Mouse (Mus musculus) midbrain, embryonic 10.5 days (tissue): Measurements from ENCODE around the gene Ces1h. TPM values are rescaled to one million over a fixed set of nuclear protein-coding genes. Genes with fewer than 3 reads are reported as not detected.
"Not testable (repeated sequence)": the region's sequence is repeated elsewhere in the genome, so short reads cannot be mapped to it uniquely, and the experiment has no call there.

Experiments
- DNase-seq: peaks from one replicate; pipeline ENCODE4 v3.0.0-alpha.2; 2017; ENCODE audit warnings: low spot score
- H3K27ac ChIP-seq: fragments of 300-500 bp; sonication (generic); replicated peaks from 2 replicates; pipeline ENCODE4 v1.5.1; 2016; ENCODE audit warnings: mild to moderate bottlenecking
- H3K27me3 ChIP-seq: fragments of 300-500 bp; sonication (generic); 2 replicates; pipeline ENCODE4 v1.6.1; 2016; ENCODE audit warnings: low read depth, mild to moderate bottlenecking; ENCODE audit not compliant: poor library complexity, severe bottlenecking
- H3K36me3 ChIP-seq: fragments of 300-500 bp; sonication (generic); 2 replicates; pipeline ENCODE4 v1.6.1; 2016; ENCODE audit warnings: mild to moderate bottlenecking, moderate library complexity
- H3K4me1 ChIP-seq: fragments of 300-500 bp; sonication (generic); 2 replicates; pipeline ENCODE4 v1.6.1; 2016
- H3K4me3 ChIP-seq: fragments of 300-500 bp; sonication (generic); 2 replicates; pipeline ENCODE4 v1.5.1; 2016; ENCODE audit warnings: mild to moderate bottlenecking, moderate library complexity
- H3K9me3 ChIP-seq: fragments of 300-500 bp; sonication (generic); replicated peaks from 2 replicates; pipeline ENCODE4 v1.6.1; 2016; ENCODE audit warnings: mild to moderate bottlenecking
- WGBS: fragments of 180-500 bp; shearing (Covaris S2); methylation state at CpG from one replicate; pipeline ENCODE4 v1.1.7; 2016; 5-methylcytosine and 5-hydroxymethylcytosine counted together
- polyA plus RNA-seq: library from polyadenylated mRNA; unstranded; fragments of >200 nt; fragmentation: Nextera tagmentation; extraction: Ambion mirVana; gene quantifications from 2 replicates; pipeline ENCODE4 v1.2.1, GENCODE M21; 2016

The Ces1h gene
- polyA plus RNA-seq: not detected in 2 replicates

- WGBS: 86% methylated on average over 4 of the region's 4 CpGs
- H3K27ac ChIP-seq: no peak within 1 kb of the TSS
These were observed at the start of gene Ces1h for GRCm38 (mm10) chr8:93379625-93380024. Gene Ces1h (minus strand): TSS chr8:93379725.

GRCm38 (mm10) chr8:93427195-93427594, 47.7 kb upstream of the Ces1h start:
- Histone ChIP-seq H3K36me3 (no peaks in the 10 kb centered on the region), H3K27ac (no peak overlapping the region), H3K27me3 (no peaks in the 10 kb centered on the region), H3K9me3 (no peaks in the 10 kb centered on the region), H3K4me3 (no peak overlapping the region), H3K4me1 (no peaks in the 10 kb centered on the region; the same call in 1 of the 2 replicates)
- WGBS: 89% methylated on average over 16 of the region's 16 CpGs
- DNase-seq: no peak

More at GRCm38 (mm10) chr8:93379625-93380024, at the start of gene Ces1h:
- no peaks in the 10 kb centered on the region for H3K36me3 ChIP-seq
- H3K9me3 ChIP-seq: no peaks in the 10 kb centered on the region
- no peaks in the 10 kb centered on the region for H3K27me3 ChIP-seq
- H3K4me3 ChIP-seq: no peak within 1 kb of the TSS
- DNase-seq: no peak
- H3K4me1 ChIP-seq: no peaks in the 10 kb centered on the region

GRCm38 (mm10) chr8:93415387-93415786, 35.9 kb upstream of the Ces1h start:
- no peaks in the 10 kb centered on the region for H3K36me3 ChIP-seq
- H3K27me3 ChIP-seq: no peaks in the 10 kb centered on the region
- 69% methylated on average over 4 of the region's 4 CpGs for WGBS
- no peak for DNase-seq
- H3K4me3 ChIP-seq: no peak overlapping the region
- no peak overlapping the region for H3K27ac ChIP-seq
- no peaks in the 10 kb centered on the region for H3K4me1 ChIP-seq
- no peaks in the 10 kb centered on the region for H3K9me3 ChIP-seq

DNA sequence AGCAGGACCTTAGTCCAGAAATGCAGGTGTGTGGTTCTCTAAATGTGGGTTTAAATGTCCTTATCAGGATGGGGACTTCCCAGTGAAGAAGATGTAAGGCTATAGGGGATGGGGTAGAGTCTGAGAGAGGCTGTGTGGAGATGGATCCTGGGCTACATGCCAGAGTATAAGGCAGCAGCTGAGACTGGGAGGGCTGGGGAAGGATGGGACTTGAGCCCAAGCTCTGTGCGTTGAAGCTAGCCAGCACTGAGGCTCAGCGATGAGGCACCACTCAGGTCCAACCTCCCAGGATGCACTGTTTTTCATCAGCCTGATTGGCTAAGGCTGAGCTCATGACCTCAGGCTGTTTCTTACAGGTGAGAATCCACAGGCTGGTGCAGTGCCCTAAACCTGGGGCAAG, 29.3 kb upstream of the Ces1h start:
- WGBS: 90% methylated on average over 2 of the region's 2 CpGs
- no peak for DNase-seq
- Histone ChIP-seq H3K4me1 (no peaks in the 10 kb centered on the region), H3K27me3 (no peaks in the 10 kb centered on the region), H3K27ac (no peak overlapping the region), H3K9me3 (no peaks in the 10 kb centered on the region), H3K36me3 (no peaks in the 10 kb centered on the region), H3K4me3 (no peak overlapping the region)

DNA sequence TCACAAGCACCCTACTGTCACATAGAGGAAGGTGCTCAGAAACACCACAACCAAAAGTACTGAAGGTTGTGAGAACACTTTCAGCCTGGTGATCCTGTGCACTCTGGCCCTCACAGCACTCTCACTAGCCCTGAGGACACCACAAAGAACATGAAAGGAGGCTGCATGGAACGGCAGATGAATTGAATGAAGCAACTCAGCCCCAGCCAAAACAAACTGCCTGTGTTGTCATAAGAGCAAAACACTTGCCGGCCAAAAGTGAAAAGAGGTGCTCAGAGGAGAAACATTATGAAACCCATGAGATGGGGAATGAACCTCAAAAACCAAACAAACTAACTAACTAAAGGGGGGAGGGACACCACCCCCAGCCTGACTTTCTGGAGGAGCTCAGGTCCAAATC, 20.2 kb upstream of the Ces1h start:
- H3K4me1 ChIP-seq: no peaks in the 10 kb centered on the region
- H3K27ac ChIP-seq: no peak overlapping the region
- H3K4me3 ChIP-seq: no peak overlapping the region
- H3K36me3 ChIP-seq: no peaks in the 10 kb centered on the region
- DNase-seq: no peak
- no peaks in the 10 kb centered on the region for H3K9me3 ChIP-seq
- 80% methylated on average over 2 of the region's 2 CpGs for WGBS
- H3K27me3 ChIP-seq: no peaks in the 10 kb centered on the region

DNA sequence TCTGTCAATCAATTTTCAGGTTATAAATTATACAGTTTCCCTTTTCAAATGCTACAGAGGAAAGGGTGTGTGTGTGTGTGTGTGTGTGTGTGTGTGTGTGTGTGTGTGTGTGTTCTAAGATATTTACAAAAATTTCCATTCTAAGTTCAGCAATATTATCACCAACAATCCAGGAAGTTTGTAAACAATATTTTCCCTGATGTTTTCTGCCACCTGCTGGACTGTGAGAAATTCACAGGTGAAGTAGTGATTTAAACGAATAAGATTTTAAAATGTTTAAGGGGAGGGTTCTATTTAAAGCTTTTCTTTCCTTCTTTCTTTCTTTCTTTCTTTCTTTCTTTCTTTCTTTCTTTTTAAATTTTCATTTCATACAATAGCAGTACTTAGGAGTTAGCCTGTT, 18.5 kb upstream of the Ces1h start:
- no peak overlapping the region for H3K4me3 ChIP-seq
- H3K4me1 ChIP-seq: no peaks in the 10 kb centered on the region
- H3K36me3 ChIP-seq: no peaks in the 10 kb centered on the region
- no peak overlapping the region for H3K27ac ChIP-seq
- WGBS: 53% methylated on average over 1 of the region's 1 CpGs
- DNase-seq: no peak
- no peaks in the 10 kb centered on the region for H3K9me3 ChIP-seq
- H3K27me3 ChIP-seq: no peaks in the 10 kb centered on the region

DNA sequence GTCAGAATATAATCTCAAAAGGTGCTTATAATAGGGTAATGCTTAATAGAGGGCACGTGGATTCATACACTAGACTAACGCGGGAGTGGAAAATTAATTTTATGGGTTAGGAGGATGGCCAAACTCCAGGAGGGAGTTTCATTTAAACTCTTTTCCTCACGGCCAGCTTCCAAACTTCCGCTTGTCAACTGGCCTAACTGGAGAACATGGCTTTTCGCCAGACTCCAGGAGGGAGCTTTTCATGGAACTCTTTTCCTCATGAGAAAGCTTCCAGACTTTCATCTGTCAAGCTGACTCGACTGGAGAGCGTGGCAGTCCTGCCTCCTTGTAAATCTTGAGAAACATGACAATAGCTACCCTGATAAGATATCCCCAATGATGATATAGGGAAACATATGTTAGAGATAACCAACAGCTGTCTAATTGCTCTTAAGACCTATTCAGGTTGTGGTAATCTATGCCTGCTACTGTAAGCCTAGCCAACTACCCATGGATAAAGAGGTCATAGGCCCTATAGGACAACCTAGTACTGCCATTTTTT, 14.6 kb upstream of the Ces1h start:
- H3K36me3 ChIP-seq, DNase-seq, H3K4me1 ChIP-seq, H3K9me3 ChIP-seq, H3K27ac ChIP-seq, H3K27me3 ChIP-seq, H3K4me3 ChIP-seq: not testable (repeated sequence)
- WGBS: 92% methylated on average over 8 of the region's 8 CpGs

DNA sequence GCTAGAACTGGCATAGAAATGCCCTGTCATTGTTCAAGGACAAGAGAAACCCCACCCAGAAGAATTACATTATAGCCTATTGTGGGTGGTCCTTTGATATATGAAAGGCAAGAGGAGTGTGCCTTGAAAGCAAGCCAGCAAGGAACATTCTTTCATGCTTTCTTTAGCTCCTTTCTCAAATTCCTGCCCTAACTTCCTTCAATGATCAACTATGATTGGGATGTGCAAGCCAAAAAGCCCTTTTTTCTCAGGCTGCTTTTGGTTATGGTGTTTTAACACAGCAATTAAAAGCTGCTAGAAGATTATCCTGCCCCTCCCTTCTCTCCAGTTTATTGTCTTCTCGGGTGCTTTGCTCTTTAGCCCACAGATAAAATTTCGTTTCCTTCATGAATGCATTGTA, 10.0 kb downstream of the Ces1h start:
- H3K9me3 ChIP-seq: no peaks in the 10 kb centered on the region
- 34% methylated on average over 2 of the region's 2 CpGs for WGBS
- H3K4me1 ChIP-seq: peaks cover 6% of the 10 kb centered on the region; the same call in 1 of the 2 replicates
- H3K27ac ChIP-seq: no peak overlapping the region
- no peaks in the 10 kb centered on the region for H3K36me3 ChIP-seq
- no peak for DNase-seq
- H3K27me3 ChIP-seq: no peaks in the 10 kb centered on the region
- no peak overlapping the region for H3K4me3 ChIP-seq

- Histone ChIP-seq H3K9me3 (no peaks in the 10 kb centered on the region), H3K36me3 (no peaks in the 10 kb centered on the region), H3K27ac (no peak overlapping the region), H3K4me3 (no peak overlapping the region), H3K27me3 (no peaks in the 10 kb centered on the region), H3K4me1 (no peaks in the 10 kb centered on the region)
- no peak for DNase-seq
These were observed 19.4 kb downstream of the Ces1h start for GRCm38 (mm10) chr8:93360113-93360512.

DNA sequence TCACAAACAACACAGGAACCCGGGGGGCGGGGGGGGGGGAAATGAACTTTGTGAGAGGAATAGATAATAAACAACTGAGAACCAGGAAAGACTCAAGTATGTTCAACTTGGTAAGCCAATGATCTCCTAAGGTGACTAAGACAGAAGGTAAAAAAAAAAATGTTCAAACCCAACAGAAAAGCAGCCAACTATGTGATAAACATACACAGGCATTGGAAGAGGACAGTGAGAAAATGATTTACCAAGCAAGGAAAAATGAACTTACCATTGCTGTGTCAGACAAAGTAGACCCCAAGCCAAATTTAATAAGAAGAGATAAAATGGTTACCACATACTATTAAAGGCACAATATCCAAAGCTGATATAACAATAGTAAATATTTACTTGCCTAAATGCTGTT, 40.0 kb downstream of the Ces1h start:
- Histone ChIP-seq H3K4me1 (no peaks in the 10 kb centered on the region), H3K9me3 (no peaks in the 10 kb centered on the region), H3K27ac (no peak overlapping the region), H3K36me3 (no peaks in the 10 kb centered on the region), H3K27me3 (no peaks in the 10 kb centered on the region), H3K4me3 (no peak overlapping the region)
- WGBS: 100% methylated on average over 2 of the region's 2 CpGs
- no peak for DNase-seq

- WGBS: 68% methylated on average over 3 of the region's 3 CpGs
- Histone ChIP-seq H3K27ac (no peak within 1 kb of the TSS), H3K4me3 (no peak within 1 kb of the TSS), H3K27me3 (no peaks in the 10 kb centered on the region), H3K9me3 (no peaks in the 10 kb centered on the region), H3K4me1 (no peaks in the 10 kb centered on the region), H3K36me3 (no peaks in the 10 kb centered on the region)
- no peak for DNase-seq
These were observed 42.3 kb downstream of the Ces1h start, which contains the start of gene Ces1g for GRCm38 (mm10) chr8:93337207-93337606. Gene Ces1g (minus strand): TSS chr8:93337308.

GRCm38 (mm10) chr8:93332703-93333102, 46.8 kb downstream of the Ces1h start:
- H3K4me1 ChIP-seq: no peaks in the 10 kb centered on the region
- no peaks in the 10 kb centered on the region for H3K9me3 ChIP-seq
- DNase-seq: no peak
- no peak overlapping the region for H3K27ac ChIP-seq
- H3K27me3 ChIP-seq: no peaks in the 10 kb centered on the region
- no peaks in the 10 kb centered on the region for H3K36me3 ChIP-seq
- WGBS: 75% methylated on average over 1 of the region's 1 CpGs
- H3K4me3 ChIP-seq: no peak overlapping the region

GRCm38 (mm10) chr8:93331151-93331550, 48.4 kb downstream of the Ces1h start:
- Histone ChIP-seq H3K27me3 (no peaks in the 10 kb centered on the region), H3K9me3 (no peaks in the 10 kb centered on the region), H3K4me3 (no peak overlapping the region), H3K4me1 (no peaks in the 10 kb centered on the region), H3K27ac (no peak overlapping the region), H3K36me3 (no peaks in the 10 kb centered on the region)
- DNase-seq: no peak
- 97% methylated on average over 2 of the region's 2 CpGs for WGBS

DNA sequence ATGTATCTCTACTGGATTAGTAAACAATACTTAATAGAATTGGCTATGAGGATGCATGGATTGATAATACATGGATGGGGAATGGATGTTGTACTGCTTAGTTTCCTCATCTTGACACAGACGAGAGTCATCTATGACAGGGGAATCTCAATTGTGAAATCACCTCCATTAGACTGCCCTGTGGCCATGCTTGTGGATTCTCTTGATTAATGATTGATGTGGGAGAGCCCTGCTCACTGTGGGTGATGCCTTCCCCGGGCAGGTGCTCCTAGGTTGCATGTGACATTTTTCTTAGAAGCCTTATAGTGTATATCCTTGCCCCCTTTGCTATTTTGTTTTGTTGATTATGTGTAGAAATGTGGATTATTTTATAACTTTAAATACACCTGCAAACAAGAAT, 54.4 kb downstream of the Ces1h start:
- Histone ChIP-seq H3K9me3 (no peaks in the 10 kb centered on the region), H3K27ac (no peak overlapping the region), H3K27me3 (no peaks in the 10 kb centered on the region), H3K4me1 (no peaks in the 10 kb centered on the region), H3K36me3 (no peaks in the 10 kb centered on the region), H3K4me3 (no peak overlapping the region)
- 87% methylated on average over 2 of the region's 2 CpGs for WGBS
- DNase-seq: no peak
